Mouse (Mus musculus) adrenal gland, adult 10 weeks (tissue): Measurements from ENCODE around the gene Fam131c. TPM values are rescaled to one million over a fixed set of nuclear protein-coding genes. Genes with fewer than 3 reads are reported as not detected.

Experiments used
- polyA plus RNA-seq: library from polyadenylated mRNA; stranded (reverse); fragments of 350-450 nt; fragmentation: Illumina TruSeq; extraction: RNeasy Lipid Tissue Mini Kit (QIAGEN cat#74804); gene quantifications from one replicate; pipeline ENCODE4 v1.2.3, GENCODE M21; 2014; ENCODE audit warnings: low read depth, low replicate concordance

Gene Fam131c
- polyA plus RNA-seq = not detected

DNA sequence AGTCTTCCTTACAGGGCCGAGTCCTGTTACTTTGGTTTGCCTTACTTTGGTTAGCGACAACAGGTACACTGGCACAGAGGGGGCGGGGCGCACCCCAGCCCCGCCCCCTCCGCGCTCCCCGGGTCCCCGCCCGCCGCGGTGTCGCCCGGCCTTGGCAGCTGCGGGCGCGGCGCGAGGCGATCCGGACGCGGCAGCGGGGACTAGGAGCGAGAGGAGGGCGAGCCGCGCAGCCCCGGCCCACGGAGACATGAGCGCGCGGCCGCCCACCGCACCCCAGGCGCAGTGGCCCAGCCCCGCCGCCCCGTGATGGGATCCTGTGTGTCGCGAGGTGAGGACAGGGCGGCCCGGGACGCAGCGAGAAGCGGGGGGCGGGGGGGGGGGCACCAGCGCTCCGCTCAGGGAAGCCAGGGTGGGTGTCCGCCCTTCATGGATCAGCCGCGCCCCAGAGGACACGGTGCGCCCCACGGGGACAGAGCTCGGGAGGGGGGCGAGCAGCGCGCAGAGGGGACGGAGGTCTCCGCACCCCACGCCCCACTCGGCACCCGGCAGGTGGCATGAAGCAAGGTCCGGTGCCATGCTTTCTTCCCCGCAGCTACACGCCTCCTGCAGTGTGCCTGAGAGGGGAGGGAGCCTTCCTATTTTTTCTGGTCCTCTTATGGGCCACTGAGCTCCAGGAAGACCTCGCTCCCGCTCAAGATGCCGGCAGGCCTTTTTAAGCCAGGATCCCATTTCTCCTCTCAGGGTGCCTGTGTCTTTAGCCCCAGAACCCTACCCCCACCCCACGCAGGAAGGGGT lies at the start of gene Fam131c:
Gene Fam131c (plus strand): TSS at position 224 of the 795 bp plus-strand sequence.

GRCm38 (mm10) chr4:141398545-141398944 lies 30.5 kb downstream of the Fam131c start, which contains the start of gene Clcnka:
Clcnka (minus strand) TSS chr4:141398724.

DNA sequence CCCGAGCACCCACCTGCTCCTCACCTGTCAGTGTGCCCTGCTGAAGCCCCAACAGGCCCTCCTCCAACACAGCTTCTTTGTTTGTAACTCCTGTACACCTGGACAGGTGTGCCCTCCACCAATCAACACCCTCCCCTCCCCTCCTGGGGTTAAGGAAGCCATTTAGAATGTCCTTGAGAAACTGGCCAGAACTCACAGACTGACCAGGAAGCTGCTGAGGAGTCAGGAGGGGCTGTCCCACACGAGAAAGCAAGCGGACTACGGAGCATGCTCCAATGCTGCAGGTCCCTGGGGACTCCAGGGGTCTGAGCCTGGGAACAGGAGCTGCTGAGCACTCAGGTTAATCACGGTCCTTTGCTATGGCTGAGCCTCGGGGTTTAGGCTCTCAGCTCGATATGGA lies 47.9 kb downstream of the Fam131c start, which contains the start of gene Clcnkb:
Gene Clcnkb (minus strand): TSS at position 91 of the 400 bp plus-strand sequence.

DNA sequence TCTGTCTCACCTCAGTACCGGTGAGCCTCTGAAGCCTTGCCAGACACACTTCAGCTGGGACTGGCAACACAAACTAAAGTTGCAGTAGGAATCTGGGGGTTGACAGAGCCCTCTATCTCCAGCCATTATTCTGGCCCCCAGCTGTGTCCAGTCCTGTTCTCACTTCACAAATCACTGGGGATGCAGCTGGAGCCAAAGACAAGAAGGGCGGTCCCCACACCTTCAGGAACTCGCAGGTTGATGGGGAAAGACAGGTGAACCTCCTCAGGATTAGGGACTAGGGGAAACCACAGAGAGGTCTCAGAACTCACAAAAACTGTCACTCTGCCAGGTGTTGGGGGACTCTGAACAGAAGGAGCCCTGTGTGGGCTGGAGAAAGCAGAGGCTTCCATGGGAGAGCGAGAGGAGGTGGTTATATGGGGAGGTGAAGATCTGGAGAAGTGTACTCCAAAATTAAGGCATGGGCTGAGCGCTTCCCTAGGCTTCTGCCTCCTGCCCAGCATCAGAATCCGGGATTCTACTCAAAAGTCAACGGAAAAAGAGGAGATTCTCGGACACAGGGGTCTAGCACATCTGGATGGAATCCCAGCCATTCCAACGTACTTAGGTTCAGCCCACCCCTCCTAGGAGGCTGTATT lies 52.3 kb downstream of the Fam131c start, which contains the start of gene Hspb7:
Gene Hspb7 (plus strand): TSS at position 588 of the 638 bp plus-strand sequence.

Other genes starting within 250 kb of the Fam131c start
- 28.2 TPM for gene Szrd1, start 228.4 kb upstream of the Fam131c start, polyA plus RNA-seq
- gene Fbxo42, start 220.3 kb upstream of the Fam131c start, polyA plus RNA-seq = 7.3 TPM
- 0.76 TPM for gene Rsg1, start 154.3 kb upstream of the Fam131c start, polyA plus RNA-seq
- 1.2 TPM for gene Arhgef19, start 128.7 kb upstream of the Fam131c start, polyA plus RNA-seq
- gene Epha2, start 67.0 kb upstream of the Fam131c start, polyA plus RNA-seq = 0.70 TPM
- not detected for gene Clcnka, start 30.5 kb downstream of the Fam131c start, polyA plus RNA-seq
- gene Clcnkb, start 47.8 kb downstream of the Fam131c start, polyA plus RNA-seq = not detected
- not detected for gene Hspb7, start 52.6 kb downstream of the Fam131c start, polyA plus RNA-seq
- not detected for gene Srarp, start 67.9 kb downstream of the Fam131c start, polyA plus RNA-seq
- gene Zbtb17, start 76.4 kb downstream of the Fam131c start, polyA plus RNA-seq = not detected
- gene Spen, start 170.4 kb downstream of the Fam131c start, polyA plus RNA-seq = 9.1 TPM
- 7.1 TPM for gene Fblim1, start 237.9 kb downstream of the Fam131c start, polyA plus RNA-seq